Mouse (Mus musculus) liver, adult 10 weeks (tissue): ENCODE results near the gene 1700011M02Rik. TPM values are rescaled to one million over a fixed set of nuclear protein-coding genes. Genes with fewer than 3 reads are reported as not detected.

Experiments used
- polyA plus RNA-seq: library from polyadenylated mRNA; stranded (reverse); fragments of 350-450 nt; fragmentation: Illumina TruSeq; extraction: RNeasy Lipid Tissue Mini Kit (QIAGEN cat#74804); gene quantifications from one replicate; pipeline ENCODE4 v1.2.3, GENCODE M21; 2014; ENCODE audit warnings: low read depth, low replicate concordance

1700011M02Rik gene
- polyA plus RNA-seq, result not detected

DNA sequence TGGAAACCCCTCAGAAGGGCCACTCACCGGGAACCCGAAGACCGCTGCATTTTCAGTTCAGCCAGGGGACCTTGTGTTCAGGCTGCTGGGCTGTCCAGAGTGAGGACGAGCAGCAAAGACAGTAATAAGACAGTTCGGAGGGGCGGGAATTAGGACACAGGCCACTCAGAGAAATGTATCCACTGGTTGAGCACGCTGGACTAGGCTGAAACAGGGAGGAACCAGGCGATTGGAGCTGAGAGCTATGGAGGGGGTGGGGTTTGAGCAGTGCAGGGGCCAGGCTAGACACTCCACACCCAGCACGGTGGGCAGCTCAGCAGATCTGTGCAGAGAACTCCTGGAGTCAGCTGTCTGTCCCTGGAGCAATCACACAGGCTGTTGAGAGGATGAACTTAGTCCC, at the start of gene 1700011M02Rik, which contains the start of gene Dmrtc1a:
Gene 1700011M02Rik (plus strand): TSS at position 319 of the 400 bp plus-strand sequence.
Gene Dmrtc1a (minus strand): TSS at position 101 of the 400 bp plus-strand sequence.

DNA sequence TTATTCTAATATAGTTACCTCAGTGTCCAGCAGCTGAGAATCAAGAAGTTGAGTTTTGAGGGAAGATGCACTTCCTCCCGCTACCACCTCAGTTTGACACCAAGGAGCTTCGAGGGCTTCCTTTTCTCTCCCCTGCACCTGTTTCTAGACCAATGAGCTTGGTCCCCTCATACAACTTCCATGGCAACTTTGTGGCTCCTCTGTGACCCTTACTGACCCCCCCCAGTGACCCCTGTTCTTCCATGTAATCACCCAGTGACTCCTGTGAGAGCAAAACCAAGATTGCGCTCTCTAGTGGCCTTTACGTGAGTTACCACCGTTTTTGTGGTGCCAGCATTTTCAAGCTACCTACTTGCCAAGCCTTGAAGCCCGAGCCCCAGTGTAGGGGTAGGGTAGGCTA, 40.8 kb upstream of the 1700011M02Rik start, which contains the start of gene 1700031F05Rik:
Gene 1700031F05Rik (minus strand): TSS at position 101 of the 400 bp plus-strand sequence.

DNA sequence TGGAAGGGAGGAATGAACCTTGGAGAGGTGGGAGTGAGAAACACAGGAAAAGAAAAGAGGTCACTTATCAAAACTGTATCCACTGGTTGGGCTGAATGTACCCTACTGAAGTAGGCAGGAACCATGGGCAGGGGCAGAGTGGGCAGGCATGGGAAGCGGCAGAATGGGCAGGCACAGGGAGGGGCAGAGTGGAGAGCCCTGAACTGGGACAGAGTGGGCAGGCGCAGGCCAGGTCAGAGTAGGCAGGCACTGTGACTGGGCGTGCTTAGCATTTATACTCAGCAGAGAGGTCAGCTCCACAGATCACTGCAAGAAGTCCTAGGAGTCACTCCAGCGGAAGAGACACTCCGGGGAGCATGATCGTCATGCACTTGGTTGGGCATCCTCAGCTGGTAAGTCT, 19.4 kb downstream of the 1700011M02Rik start, which contains the start of gene 1700018G05Rik:
Gene 1700018G05Rik (plus strand): TSS at position 301 of the 400 bp plus-strand sequence.

Other genes with a start within 250 kb of the 1700011M02Rik start
- gene Gm3880, start 221.9 kb upstream of the 1700011M02Rik start, polyA plus RNA-seq, result not detected
- gene Gm9112, start 201.3 kb upstream of the 1700011M02Rik start, polyA plus RNA-seq, result not detected
- not detected for gene Dmrtc1b, start 201.0 kb upstream of the 1700011M02Rik start, polyA plus RNA-seq
- not detected for gene Dmrtc1c1, start 105.9 kb upstream of the 1700011M02Rik start, polyA plus RNA-seq
- not detected for gene Dmrtc1c2, start 54.3 kb upstream of the 1700011M02Rik start, polyA plus RNA-seq
- gene 1700031F05Rik, start 40.9 kb upstream of the 1700011M02Rik start, polyA plus RNA-seq, result not detected
- not detected for gene Dmrtc1a, start 218 bp upstream of the 1700011M02Rik start, polyA plus RNA-seq
- gene 1700018G05Rik, start 19.5 kb downstream of the 1700011M02Rik start, polyA plus RNA-seq, result not detected